Mouse (Mus musculus) kidney, adult 2 months (tissue): ENCODE results near the gene Disp1. TPM values are rescaled to one million over a fixed set of nuclear protein-coding genes. Genes with fewer than 3 reads are reported as not detected.

Source experiments
- DNase-seq: peaks from one replicate; pipeline ENCODE4 v3.0.0; 2021
- H3K27ac ChIP-seq: fragments of 200-500 bp; 2 replicates; pipeline ENCODE4 v1.5.1; 2012; ENCODE audit warnings: low read depth, low read length, control low read depth, inconsistent platforms; ENCODE audit not compliant: insufficient read depth
- H3K27me3 ChIP-seq: fragments of 200-500 bp; replicated peaks from 2 replicates; pipeline ENCODE4 v1.6.1; 2012; ENCODE audit warnings: mild to moderate bottlenecking, moderate library complexity, low read length, inconsistent platforms; ENCODE audit not compliant: control insufficient read depth, insufficient read depth
- H3K36me3 ChIP-seq: fragments of 200-500 bp; 2 replicates; pipeline ENCODE4 v1.6.1; 2012; ENCODE audit warnings: mild to moderate bottlenecking, moderate library complexity, low read length, inconsistent platforms; ENCODE audit not compliant: control insufficient read depth, insufficient read depth
- H3K4me1 ChIP-seq: fragments of 200-500 bp; 2 replicates; pipeline ENCODE4 v1.6.1; 2011; ENCODE audit warnings: low read length; ENCODE audit not compliant: control insufficient read depth, insufficient read depth
- H3K4me3 ChIP-seq: fragments of 200-500 bp; 2 replicates; pipeline ENCODE4 v1.5.1; 2011; ENCODE audit warnings: mild to moderate bottlenecking, low read depth, low read length, control low read depth; ENCODE audit not compliant: insufficient read depth
- CTCF ChIP-seq: fragments of 200-500 bp; conservative IDR thresholded peaks from 2 replicates; pipeline ENCODE4 v1.5.1; 2011; ENCODE audit warnings: low read depth, mild to moderate bottlenecking, control low read depth, low read length, moderate library complexity, mixed read lengths; ENCODE audit not compliant: insufficient read depth, insufficient read length
- POLR2A ChIP-seq: fragments of 200-500 bp; IDR thresholded peaks from one replicate; pipeline ENCODE4 v1.6.1; 2011; ENCODE audit warnings: low read depth, low read length, control low read depth
- WGBS: fragments of 180-500 bp; shearing (Covaris S2); methylation state at CpG from one replicate; pipeline ENCODE4 v1.1.7; 2018; 5-methylcytosine and 5-hydroxymethylcytosine counted together
- polyA plus RNA-seq: library from polyadenylated mRNA; depleted of rRNA; stranded (reverse); fragments of >200 nt; gene quantifications from 2 replicates; pipeline ENCODE4 v1.2.3, GENCODE M21; 2012

The Disp1 gene
- polyA plus RNA-seq, 1 experiment, result 5.5 TPM

DNA sequence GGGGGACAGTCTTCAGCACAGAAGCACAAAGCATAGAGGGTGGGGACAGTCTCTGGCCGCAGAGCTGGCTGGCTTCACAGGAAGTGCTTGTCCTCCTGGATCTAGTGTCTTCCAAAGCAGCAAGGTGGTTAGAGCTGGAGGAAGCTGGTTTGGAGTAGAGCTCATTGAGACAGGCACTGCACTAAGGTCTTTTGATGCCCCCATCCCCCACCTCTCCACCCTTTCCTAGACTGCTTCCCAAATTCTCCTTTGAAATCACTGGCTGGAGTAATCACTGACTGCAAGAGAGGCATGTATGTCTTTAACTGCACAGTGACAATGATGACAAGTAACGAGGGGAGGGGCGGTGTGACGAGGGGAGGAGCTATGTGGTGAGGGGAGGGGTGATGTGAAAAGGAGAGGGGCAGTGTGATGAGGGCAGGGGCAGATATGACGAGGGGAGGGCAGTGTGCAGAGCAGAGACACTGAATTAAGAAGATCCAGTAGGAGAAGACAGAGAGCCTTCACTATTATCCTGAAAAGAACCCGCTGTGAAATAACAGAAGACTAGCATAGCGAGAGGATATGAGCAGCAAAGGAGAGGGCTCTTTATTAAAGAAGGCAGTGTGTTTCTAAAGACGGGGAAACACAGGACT is 125.8 kb downstream of the Disp1 start:
- Histone ChIP-seq H3K4me1 (no peaks in the 10 kb centered on the region), H3K4me3 (no peak overlapping the region), H3K27me3 (no peaks in the 10 kb centered on the region), H3K27ac (no peak overlapping the region), H3K36me3 (no peaks in the 10 kb centered on the region)
- DNase-seq, result no peak
- WGBS, result 86% methylated on average over 8 of the region's 8 CpGs
- no peak for TF ChIP-seq POLR2A
- TF ChIP-seq CTCF, result no peak

DNA sequence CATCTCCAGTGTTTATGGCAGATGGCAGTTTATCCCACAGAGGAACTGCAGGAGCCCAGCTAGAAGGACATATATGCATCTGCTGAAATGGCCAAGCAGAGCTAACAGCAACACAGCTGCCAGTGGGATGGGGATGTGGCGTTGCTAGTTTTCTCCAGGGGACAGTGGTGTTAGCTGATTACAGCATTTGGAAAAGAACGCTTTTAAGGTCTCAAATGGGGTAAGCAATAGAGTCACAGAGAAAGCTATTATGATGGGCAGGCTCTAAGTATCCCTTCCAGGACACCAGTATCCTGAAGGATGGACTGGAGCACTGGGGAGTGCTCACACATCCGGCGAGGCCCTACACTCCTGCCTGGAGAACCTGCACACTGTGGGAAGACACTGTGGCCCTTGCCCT is 129.0 kb downstream of the Disp1 start:
- no peaks in the 10 kb centered on the region for H3K36me3 ChIP-seq
- no peaks in the 10 kb centered on the region for H3K4me1 ChIP-seq
- no peak for DNase-seq
- TF ChIP-seq POLR2A (no peak), CTCF (no peak)
- 97% methylated on average over 4 of the region's 4 CpGs for WGBS
- no peaks in the 10 kb centered on the region for H3K27me3 ChIP-seq
- no peak overlapping the region for H3K4me3 ChIP-seq
- H3K27ac ChIP-seq, result no peak overlapping the region

DNA sequence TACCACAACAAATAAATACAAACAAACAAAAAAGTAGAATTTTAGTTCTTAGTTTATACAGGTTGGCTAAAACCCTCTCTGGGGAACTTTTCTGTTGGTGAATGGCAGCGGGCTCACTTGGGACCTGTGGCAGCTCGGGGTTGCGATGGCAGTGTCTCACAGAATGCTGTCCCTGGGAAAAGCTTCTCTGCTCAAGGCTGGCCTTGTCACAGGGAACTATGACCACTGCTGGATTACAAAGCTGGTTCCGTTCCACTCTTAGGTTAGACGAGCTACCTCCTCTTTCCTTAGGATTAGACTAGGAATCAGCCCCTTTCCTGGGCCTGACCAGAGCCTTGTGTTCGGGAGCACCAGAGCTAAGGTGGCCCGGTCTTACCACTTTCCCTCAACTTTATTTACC is 130.1 kb downstream of the Disp1 start:
- DNase-seq, result no peak
- Histone ChIP-seq H3K27me3 (no peaks in the 10 kb centered on the region), H3K4me1 (no peaks in the 10 kb centered on the region), H3K36me3 (no peaks in the 10 kb centered on the region), H3K27ac (no peak overlapping the region), H3K4me3 (no peak overlapping the region)
- 92% methylated on average over 7 of the region's 7 CpGs for WGBS
- no peak for TF ChIP-seq CTCF
- TF ChIP-seq POLR2A, result no peak

DNA sequence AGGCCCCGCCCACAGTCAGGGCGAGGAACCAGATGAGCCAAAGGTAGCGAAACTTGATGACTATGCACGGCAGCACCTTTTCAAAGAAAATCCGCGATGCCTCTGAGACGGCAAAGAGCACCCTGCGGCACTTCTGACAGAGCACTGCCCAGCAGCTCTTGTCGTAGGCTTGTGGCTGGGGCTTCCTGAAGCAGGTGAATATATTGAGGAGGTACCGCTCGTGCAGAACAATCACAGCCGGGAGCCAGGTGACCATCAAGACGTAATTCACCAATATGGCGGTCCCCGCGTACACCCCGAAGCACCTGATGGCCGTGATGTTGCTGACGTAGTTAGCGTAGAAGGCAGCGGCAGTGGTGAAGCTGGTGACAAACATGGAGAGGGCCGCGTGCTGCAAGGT is 132.7 kb downstream of the Disp1 start:
- Histone ChIP-seq H3K27ac (no peak overlapping the region), H3K4me3 (no peak overlapping the region), H3K27me3 (no peaks in the 10 kb centered on the region), H3K36me3 (no peaks in the 10 kb centered on the region), H3K4me1 (no peaks in the 10 kb centered on the region)
- WGBS, result 96% methylated on average over 23 of the region's 23 CpGs
- TF ChIP-seq CTCF (no peak), POLR2A (no peak)
- no peak for DNase-seq

DNA sequence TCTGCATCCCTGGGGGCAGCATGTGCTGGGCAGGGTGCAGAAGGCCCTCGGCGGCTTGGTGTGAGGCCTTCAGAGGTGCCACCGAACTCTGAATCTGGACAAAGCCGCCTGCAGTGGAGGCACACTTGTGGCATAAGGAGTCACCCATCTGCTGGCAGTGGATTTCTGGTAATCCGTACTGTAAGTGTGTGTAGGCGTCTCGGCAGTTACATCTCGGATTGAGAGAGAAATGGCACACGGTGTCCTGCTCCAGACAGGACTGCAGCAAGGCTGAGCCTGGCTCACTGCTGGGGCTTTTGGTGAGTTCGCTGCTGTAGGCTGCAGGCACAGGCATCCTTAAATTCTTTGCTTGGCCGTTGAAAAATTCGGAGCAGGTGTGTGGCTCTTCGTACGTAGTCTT is 134.5 kb downstream of the Disp1 start:
- TF ChIP-seq CTCF (no peak), POLR2A (no peak)
- H3K4me3 ChIP-seq, result no peak overlapping the region
- DNase-seq, result no peak
- H3K27me3 ChIP-seq, result no peaks in the 10 kb centered on the region
- H3K4me1 ChIP-seq, result no peaks in the 10 kb centered on the region
- H3K27ac ChIP-seq, result no peak overlapping the region
- 90% methylated on average over 14 of the region's 14 CpGs for WGBS
- no peaks in the 10 kb centered on the region for H3K36me3 ChIP-seq

DNA sequence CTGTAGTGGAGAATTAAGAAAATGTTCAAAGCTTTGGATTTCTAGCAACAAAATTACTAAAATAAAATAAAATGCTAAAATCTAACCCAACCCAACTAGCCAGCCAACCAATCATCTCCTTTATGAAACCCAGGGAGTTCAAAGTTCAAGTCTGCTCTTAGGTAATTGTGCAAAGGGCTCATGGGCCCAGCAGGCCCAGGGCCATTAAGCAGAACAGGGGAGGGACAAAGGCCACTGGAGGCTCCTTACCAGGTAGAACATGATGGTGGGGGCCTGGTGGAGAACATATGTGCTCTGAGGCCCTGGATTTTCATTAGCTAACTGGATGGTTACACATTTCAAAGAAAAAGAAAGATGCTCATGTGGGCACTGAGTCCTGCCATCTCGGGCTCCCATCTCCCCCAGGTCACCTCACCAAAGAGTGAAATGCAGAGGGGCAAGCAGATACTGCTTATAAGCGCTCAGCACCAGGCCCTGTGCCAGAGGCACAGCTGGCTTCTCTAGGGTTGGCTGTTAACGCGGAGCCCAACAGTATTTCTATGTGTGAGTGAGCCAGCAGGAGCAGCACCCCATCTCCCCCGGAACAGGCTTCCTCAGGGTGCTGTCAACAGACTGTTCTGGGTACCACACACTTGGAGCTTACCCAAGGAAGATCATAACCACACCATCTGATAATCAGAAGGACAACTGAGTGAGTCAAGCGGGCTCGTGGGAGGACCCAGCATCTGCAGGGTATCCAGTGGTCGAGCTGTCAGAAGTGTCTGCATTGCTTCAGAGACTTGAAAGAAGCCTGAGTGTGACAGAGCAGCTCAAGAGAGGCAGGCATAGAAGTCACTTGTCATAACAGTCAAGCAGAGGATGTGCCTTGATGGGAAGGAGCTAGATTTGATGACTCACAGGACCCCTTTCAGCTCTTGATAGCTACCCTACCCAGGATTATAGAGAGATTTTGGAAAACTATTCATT is 137.0 kb downstream of the Disp1 start:
- Histone ChIP-seq H3K4me3 (no peak overlapping the region), H3K27ac (no peak overlapping the region), H3K4me1 (no peaks in the 10 kb centered on the region), H3K27me3 (no peaks in the 10 kb centered on the region), H3K36me3 (no peaks in the 10 kb centered on the region)
- DNase-seq, result peak; percentile 66
- 83% methylated on average over 8 of the region's 8 CpGs for WGBS
- TF ChIP-seq POLR2A, result no peak
- no peak for TF ChIP-seq CTCF

DNA sequence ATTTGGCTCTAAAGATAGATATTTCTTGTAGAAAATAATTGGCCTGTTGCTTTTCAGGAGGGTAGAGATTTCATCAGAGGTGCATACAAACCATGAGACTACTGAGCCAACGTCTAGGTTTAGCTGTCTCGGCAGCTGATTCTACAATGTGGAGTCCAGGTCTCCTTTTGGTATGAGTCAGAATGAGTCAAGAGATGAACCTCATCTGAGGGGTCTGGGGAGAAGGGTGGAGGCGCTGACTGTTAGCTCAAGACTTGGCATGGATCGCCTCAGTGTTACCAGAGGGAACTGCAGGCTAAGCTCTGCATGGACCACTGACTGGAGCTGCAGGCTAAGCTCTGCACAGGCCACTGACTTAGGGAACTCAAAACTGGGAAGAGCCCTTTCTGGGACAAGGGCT is 138.9 kb downstream of the Disp1 start:
- TF ChIP-seq CTCF (no peak), POLR2A (no peak)
- no peak for DNase-seq
- no peaks in the 10 kb centered on the region for H3K36me3 ChIP-seq
- no peaks in the 10 kb centered on the region for H3K4me1 ChIP-seq
- no peaks in the 10 kb centered on the region for H3K27me3 ChIP-seq
- no peak overlapping the region for H3K27ac ChIP-seq
- no peak overlapping the region for H3K4me3 ChIP-seq
- 85% methylated on average over 4 of the region's 4 CpGs for WGBS
